Mouse (Mus musculus) hindbrain, embryonic 14.5 days (tissue): ENCODE data around the gene Gm47841. TPM values are rescaled to one million over a fixed set of nuclear protein-coding genes. Genes with fewer than 3 reads are reported as not detected.

Experiments
- ATAC-seq: fragments of 200-750 bp; cut with Nextera tagmentation; 2 replicates; pipeline ENCODE4 v1.8.0; 2017; ENCODE audit warnings: moderate number of reproducible peaks, mild to moderate bottlenecking, moderate TSS enrichment, moderate library complexity; ENCODE audit not compliant: low FRiP score
- DNase-seq: peaks from one replicate; pipeline ENCODE4 v3.0.0-alpha.2; 2015; ENCODE audit warnings: low spot score
- H3K27ac ChIP-seq: fragments of 300-500 bp; sonication (generic); 2 replicates; pipeline ENCODE4 v1.5.1; 2014; ENCODE audit warnings: mild to moderate bottlenecking, moderate library complexity
- H3K27me3 ChIP-seq: fragments of 300-500 bp; sonication (generic); 2 replicates; pipeline ENCODE4 v1.6.1; 2014; ENCODE audit warnings: mild to moderate bottlenecking, low read length, mixed read lengths; ENCODE audit not compliant: control insufficient read depth, insufficient read depth
- H3K36me3 ChIP-seq: fragments of 300-500 bp; sonication (generic); replicated peaks from 2 replicates; pipeline ENCODE4 v1.6.1; 2014; ENCODE audit not compliant: control insufficient read depth, insufficient read depth
- H3K4me1 ChIP-seq: fragments of 300-500 bp; sonication (generic); replicated peaks from 2 replicates; pipeline ENCODE4 v1.6.1; 2014; ENCODE audit warnings: antibody characterized with exemption, low read length, mixed read lengths; ENCODE audit not compliant: control insufficient read depth, insufficient read depth
- H3K4me2 ChIP-seq: fragments of 300-500 bp; sonication (generic); replicated peaks from 2 replicates; pipeline ENCODE4 v1.6.1; 2014; ENCODE audit warnings: mild to moderate bottlenecking, moderate library complexity
- H3K4me3 ChIP-seq: fragments of 300-500 bp; sonication (generic); replicated peaks from 2 replicates; pipeline ENCODE4 v1.5.1; 2014; ENCODE audit warnings: mild to moderate bottlenecking, low read length
- H3K9ac ChIP-seq: fragments of 300-500 bp; sonication (generic); 2 replicates; pipeline ENCODE4 v1.6.1; 2014
- H3K9me3 ChIP-seq: fragments of 300-500 bp; sonication (generic); 2 replicates; pipeline ENCODE4 v1.6.1; 2016; ENCODE audit warnings: low read length; ENCODE audit not compliant: control insufficient read depth
- WGBS: fragments of 180-500 bp; shearing (Covaris S2); extraction: QIAGEN DNeasy Blood & Tissue Kit; methylation state at CpG from one replicate; pipeline ENCODE4 v1.1.7; 2014; 5-methylcytosine and 5-hydroxymethylcytosine counted together
- polyA plus RNA-seq: library from polyadenylated mRNA; unstranded; fragments of >200 nt; fragmentation: Nextera tagmentation; extraction: Ambion mirVana; gene quantifications from 2 replicates; pipeline ENCODE4 v1.2.1, GENCODE M21; 2014

The Gm47841 gene
- polyA plus RNA-seq, 1 experiment from 2014 or later, result not detected

DNA sequence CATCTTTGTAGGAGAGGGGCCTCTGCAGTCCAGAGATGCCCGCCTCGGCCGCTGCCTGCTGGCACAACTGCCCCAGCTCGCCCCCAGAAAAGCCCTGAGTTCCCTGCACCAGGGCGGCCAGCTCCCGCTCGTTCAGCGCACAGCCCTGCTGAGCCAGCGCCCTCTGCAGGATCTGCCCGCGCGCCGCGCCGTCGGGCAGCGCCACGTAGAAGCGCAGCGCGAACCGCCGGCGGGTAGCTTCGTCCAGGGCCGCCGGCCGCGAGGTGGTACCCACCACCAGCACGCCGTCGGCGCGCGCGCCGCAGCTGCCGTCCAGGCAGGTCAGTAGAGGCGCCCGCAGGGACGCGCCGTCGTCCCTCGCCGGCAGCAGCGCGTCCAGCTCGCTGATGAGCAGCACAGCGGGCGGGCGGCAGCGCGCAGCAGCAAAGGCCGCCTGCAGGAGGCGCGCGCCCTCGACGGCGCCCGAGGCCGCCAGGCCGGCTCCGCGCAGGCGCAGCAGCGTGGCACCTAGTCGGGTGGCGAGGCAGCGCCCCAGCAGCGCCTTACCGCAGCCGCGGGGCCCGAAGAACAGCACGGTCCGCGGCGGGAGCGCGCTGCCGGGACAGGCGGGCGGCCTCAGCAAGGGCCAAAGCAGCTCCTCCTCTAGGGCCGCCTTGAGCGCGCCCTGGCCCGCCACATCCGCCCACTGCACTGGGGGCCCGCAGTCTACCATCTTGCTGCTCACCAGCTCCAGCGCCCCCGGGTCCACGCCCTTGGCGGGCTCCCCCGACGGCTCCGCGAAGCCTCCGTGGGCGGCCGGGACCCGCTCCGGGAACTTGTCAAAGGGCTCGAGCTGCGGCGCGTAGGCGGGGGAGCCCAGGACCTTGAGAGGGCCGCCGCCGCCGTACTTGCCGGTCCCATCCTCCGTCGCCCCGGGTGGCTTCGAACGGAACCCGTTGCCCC lies 5.6 kb upstream of the Gm47841 start:
- Histone ChIP-seq H3K4me1 (no peaks in the 10 kb centered on the region; the same call in 1 of the 2 replicates), H3K9ac (peak overlapping the region; percentile 42; the same call in 1 of the 2 replicates), H3K27me3 (peaks cover 45% of the 10 kb centered on the region), H3K4me2 (peak overlapping the region; percentile 55), H3K9me3 (no peaks in the 10 kb centered on the region), H3K36me3 (no peaks in the 10 kb centered on the region), H3K27ac (no peak overlapping the region), H3K4me3 (peak overlapping the region; percentile 35)
- ATAC-seq, result no peak
- 6% methylated on average over 106 of the region's 120 CpGs for whole genome bisulfite sequencing
- peak; percentile 46 for DNase-seq

DNA sequence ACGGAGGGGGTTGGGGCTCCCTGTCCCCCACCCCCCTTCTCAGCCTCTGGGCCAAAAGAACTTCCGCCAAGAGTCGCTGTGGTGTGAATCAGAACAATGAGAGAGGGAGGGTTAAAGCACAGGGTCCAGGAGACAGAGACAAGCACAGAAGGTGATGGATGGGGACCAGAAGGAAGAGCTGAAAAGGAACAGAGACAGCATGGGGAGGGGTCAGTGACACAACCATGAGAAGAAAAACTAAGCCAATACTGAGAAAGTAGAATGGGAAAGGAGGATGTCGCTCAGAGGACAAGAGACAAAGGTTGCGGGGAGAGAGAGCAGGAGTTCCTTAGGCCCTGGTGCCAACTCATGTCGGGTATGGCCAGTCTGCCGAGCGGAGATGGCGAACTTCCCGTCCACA lies 4.7 kb upstream of the Gm47841 start:
- no peak overlapping the region for H3K4me2 ChIP-seq
- DNase-seq (no peak), ATAC-seq (no peak)
- H3K9me3 ChIP-seq, result no peaks in the 10 kb centered on the region
- no peak overlapping the region for H3K27ac ChIP-seq
- H3K9ac ChIP-seq, result no peak overlapping the region
- no peak overlapping the region for H3K4me3 ChIP-seq
- 27% methylated on average over 10 of the region's 10 CpGs for WGBS
- H3K36me3 ChIP-seq, result no peaks in the 10 kb centered on the region
- peaks cover 7% of the 10 kb centered on the region for H3K4me1 ChIP-seq
- peaks cover 55% of the 10 kb centered on the region for H3K27me3 ChIP-seq

DNA sequence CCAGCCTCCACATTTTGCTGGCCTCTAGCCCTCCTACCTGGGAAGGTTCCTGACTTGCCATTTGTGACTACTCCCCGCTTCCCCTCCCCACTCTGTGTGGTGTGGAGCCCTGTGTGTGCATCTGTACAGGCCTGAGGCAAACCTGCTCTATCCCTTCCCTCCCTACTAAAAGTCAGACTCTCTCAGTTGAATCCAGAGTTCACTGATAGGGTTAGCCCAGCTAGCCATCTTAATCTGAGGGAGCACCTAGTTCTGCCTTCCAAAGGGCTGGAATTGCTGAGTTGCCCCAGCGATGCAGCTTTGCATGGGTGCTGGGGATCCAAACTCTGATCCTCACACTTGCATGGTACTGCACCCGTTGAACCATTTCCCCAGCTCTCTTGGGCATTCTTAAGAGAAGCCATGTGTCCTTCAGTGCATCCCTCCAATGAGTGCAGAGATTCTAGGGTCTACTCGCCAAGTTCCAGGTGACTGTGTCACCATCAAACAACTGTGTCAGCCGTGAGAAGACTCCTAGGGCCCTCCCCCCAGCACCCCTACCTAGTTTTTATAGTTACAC lies 1.2 kb upstream of the Gm47841 start:
- DNase-seq (no peak), ATAC-seq (no peak)
- Histone ChIP-seq H3K4me3 (no peak overlapping the region), H3K27ac (no peak overlapping the region), H3K4me1 (peaks cover 18% of the 10 kb centered on the region), H3K4me2 (no peak overlapping the region), H3K9me3 (no peaks in the 10 kb centered on the region), H3K27me3 (peaks cover 64% of the 10 kb centered on the region), H3K36me3 (no peaks in the 10 kb centered on the region), H3K9ac (no peak overlapping the region)
- 59% methylated on average over 5 of the region's 5 CpGs for WGBS

DNA sequence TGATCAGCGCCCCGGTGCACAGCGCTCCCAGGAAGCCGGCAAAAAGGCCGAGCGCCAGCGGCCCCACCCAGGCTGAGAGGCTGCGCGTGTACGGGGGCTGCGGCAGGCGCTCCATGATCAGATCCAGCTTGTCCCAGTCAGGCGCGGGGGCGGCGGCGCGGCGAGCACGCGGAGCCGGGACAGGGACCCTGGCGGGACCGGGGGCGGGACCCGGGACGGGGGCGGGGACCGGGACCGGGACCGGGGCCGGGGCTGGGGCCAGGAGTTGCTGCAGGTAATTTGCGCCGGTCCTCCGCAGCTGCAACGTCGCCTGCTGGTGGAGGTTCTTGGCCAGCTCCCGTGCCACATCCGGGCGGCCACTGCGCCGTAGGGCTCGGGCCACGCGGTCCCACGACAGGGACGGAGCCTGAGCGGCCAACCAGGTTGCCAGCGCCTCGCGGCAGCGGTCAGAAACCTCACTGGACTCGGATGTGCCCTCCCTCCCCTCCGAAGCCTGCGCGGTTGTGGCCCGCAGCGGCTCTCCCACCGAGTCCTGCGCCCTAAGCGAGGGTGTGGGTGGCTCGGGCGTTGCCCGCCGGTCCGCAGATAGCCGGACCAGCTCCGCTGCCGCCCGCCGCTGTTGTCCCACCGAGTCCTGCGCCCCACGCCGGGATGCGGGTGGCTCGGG lies 537 bp downstream of the Gm47841 start:
- H3K4me3 ChIP-seq, result peak overlapping the region; percentile 50
- peaks cover 18% of the 10 kb centered on the region for H3K4me1 ChIP-seq
- H3K27ac ChIP-seq, result no peak overlapping the region
- peak overlapping the region; percentile 70 for H3K9ac ChIP-seq
- peak overlapping the region; percentile 99 for H3K4me2 ChIP-seq
- no peaks in the 10 kb centered on the region for H3K36me3 ChIP-seq
- under 1% methylated on average over 74 of the region's 77 CpGs for WGBS
- DNase-seq (peak; percentile 45), ATAC-seq (peak; percentile 34; the same call in 1 of the 2 replicates)
- H3K9me3 ChIP-seq, result no peaks in the 10 kb centered on the region
- H3K27me3 ChIP-seq, result peaks cover 48% of the 10 kb centered on the region

DNA sequence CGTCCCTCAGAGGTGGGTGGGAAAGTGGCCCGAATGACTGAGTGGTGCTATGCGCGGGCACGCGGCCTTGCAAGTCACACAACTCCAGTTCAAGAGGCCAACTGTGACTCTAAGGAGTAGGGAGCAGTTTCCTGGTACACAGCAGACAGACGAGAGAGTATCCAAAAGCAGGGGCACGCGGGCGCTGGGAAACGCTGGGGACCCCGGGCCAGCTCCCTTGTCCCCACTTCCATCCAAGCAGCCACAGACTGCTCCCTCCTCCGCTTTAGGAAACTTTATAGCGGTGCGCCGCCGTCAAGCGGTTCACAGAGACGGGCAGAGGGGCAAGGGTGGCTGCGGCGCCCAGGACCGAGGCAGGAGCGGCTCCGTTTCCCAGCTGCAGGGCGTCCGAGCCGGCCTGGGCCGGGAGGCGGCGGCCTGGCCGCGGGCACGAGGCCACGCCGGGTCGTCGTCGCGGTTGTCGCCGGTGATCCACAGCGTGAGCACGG lies 1.1 kb downstream of the Gm47841 start:
- peaks cover 4% of the 10 kb centered on the region for H3K36me3 ChIP-seq
- H3K9ac ChIP-seq, result peak overlapping the region; percentile 70
- H3K9me3 ChIP-seq, result no peaks in the 10 kb centered on the region
- peaks cover 18% of the 10 kb centered on the region for H3K4me1 ChIP-seq
- H3K4me3 ChIP-seq, result peak overlapping the region; percentile 50
- peak overlapping the region; percentile 99 for H3K4me2 ChIP-seq
- H3K27me3 ChIP-seq, result peaks cover 43% of the 10 kb centered on the region
- H3K27ac ChIP-seq, result no peak overlapping the region
- WGBS, result 3% methylated on average over 43 of the region's 43 CpGs
- DNase-seq (no peak), ATAC-seq (peak; percentile 10; the same call in 1 of the 2 replicates)

DNA sequence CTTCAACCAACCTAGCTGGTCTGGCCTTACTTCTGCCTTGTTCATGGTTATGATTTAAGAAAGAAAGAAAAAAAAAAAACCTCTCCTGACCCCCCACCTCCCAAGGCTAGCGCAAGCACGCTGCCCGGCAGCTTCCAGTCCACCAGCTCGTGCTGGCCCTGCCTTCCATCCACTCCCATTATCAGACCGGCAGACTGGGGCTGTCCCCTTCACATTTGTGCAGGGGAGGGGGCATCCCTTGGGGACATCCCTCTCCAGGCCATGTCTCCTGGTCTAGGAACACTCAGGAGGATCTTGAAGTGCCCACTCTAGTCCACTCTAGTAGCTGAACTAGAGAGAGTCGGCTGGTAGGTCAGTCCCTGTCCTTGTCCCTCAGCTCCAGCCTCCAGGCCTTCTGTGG lies 2.7 kb downstream of the Gm47841 start:
- Histone ChIP-seq H3K9me3 (no peaks in the 10 kb centered on the region), H3K36me3 (peaks cover 20% of the 10 kb centered on the region), H3K9ac (no peak overlapping the region), H3K27me3 (peaks cover 53% of the 10 kb centered on the region), H3K4me1 (peaks cover 18% of the 10 kb centered on the region), H3K4me2 (no peak overlapping the region), H3K27ac (no peak overlapping the region), H3K4me3 (no peak overlapping the region)
- WGBS, result 37% methylated on average over 6 of the region's 6 CpGs
- ATAC-seq (no peak), DNase-seq (no peak)

DNA sequence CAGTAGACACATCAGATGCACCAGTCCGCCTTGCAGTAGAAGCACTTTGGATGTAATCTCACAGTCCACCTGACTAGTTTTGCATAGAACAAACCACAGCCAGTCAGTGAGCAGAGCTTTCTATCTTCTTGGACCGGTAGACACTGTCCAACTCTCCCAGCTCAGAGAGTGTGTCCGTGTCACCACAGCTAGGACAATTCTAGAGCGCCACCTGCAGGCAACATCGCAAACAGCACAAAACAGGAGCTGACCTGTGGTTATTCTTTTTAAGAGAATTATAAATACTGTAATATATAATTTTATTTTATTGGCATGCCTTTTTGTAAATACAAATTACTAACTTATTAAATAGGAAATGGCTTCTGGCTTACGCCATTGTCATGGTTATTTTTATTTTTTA lies 4.6 kb downstream of the Gm47841 start:
- H3K9me3 ChIP-seq, result no peaks in the 10 kb centered on the region
- 27% methylated on average over 6 of the region's 6 CpGs for WGBS
- no peak overlapping the region for H3K4me3 ChIP-seq
- ATAC-seq (no peak), DNase-seq (peak; percentile 81)
- H3K4me2 ChIP-seq, result no peak overlapping the region
- H3K9ac ChIP-seq, result no peak overlapping the region
- H3K36me3 ChIP-seq, result peaks cover 24% of the 10 kb centered on the region
- H3K4me1 ChIP-seq, result peaks cover 18% of the 10 kb centered on the region
- peaks cover 51% of the 10 kb centered on the region for H3K27me3 ChIP-seq
- no peak overlapping the region for H3K27ac ChIP-seq

DNA sequence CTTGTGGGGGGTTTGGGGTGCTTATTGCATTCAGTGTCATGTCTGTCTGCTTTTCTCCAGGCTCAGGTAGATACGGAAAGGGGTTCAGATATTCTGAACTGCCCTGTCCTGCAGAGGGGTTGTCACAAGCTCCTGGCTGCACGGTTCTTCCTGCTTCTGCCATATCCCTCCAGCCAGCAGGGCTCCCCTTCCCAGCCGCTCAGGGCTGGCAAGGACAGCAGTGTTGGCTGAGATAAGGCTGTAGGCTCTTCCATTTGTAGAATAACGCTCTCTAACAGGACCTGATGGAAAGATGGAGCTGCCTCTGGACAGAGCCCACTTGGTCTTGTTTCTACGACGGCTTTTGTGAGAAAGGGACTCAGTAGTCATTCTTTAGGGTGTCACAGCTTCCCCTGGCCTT lies 5.2 kb downstream of the Gm47841 start:
- Histone ChIP-seq H3K27me3 (peaks cover 44% of the 10 kb centered on the region), H3K4me2 (no peak overlapping the region), H3K9me3 (no peaks in the 10 kb centered on the region), H3K4me3 (no peak overlapping the region), H3K36me3 (peaks cover 24% of the 10 kb centered on the region), H3K27ac (no peak overlapping the region), H3K9ac (no peak overlapping the region), H3K4me1 (peaks cover 12% of the 10 kb centered on the region)
- no peak for DNase-seq
- 75% methylated on average over 6 of the region's 6 CpGs for WGBS
- ATAC-seq, result no peak

DNA sequence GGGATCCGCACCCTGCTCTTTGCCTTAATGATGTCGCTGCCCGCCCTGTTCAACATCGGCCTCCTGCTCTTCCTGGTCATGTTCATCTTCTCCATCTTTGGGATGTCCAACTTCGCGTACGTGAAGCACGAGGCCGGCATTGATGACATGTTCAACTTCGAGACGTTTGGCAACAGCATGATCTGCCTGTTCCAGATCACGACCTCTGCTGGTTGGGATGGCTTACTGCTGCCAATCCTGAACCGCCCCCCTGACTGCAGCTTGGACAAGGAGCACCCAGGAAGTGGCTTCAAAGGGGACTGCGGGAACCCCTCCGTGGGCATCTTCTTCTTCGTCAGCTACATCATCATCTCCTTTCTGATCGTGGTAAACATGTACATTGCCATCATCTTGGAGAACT lies 7.5 kb downstream of the Gm47841 start:
- ATAC-seq, result no peak
- 48% methylated on average over 17 of the region's 17 CpGs for WGBS
- no peak for DNase-seq
- Histone ChIP-seq H3K4me2 (no peak overlapping the region), H3K27ac (no peak overlapping the region), H3K9ac (no peak overlapping the region), H3K4me3 (no peak overlapping the region), H3K36me3 (peaks cover 43% of the 10 kb centered on the region), H3K27me3 (peaks cover 25% of the 10 kb centered on the region), H3K9me3 (no peaks in the 10 kb centered on the region), H3K4me1 (no peaks in the 10 kb centered on the region)
